Mouse (Mus musculus): ENCODE data around the gene Tgfbrap1.
A peak's percentile ranks its signal among the peaks of the same experiment; 100 is the strongest.
"Not testable (repeated sequence)": the region's sequence is repeated elsewhere in the genome, so short reads cannot be mapped to it uniquely, and the experiment has no call there.

Gene Tgfbrap1

DNA sequence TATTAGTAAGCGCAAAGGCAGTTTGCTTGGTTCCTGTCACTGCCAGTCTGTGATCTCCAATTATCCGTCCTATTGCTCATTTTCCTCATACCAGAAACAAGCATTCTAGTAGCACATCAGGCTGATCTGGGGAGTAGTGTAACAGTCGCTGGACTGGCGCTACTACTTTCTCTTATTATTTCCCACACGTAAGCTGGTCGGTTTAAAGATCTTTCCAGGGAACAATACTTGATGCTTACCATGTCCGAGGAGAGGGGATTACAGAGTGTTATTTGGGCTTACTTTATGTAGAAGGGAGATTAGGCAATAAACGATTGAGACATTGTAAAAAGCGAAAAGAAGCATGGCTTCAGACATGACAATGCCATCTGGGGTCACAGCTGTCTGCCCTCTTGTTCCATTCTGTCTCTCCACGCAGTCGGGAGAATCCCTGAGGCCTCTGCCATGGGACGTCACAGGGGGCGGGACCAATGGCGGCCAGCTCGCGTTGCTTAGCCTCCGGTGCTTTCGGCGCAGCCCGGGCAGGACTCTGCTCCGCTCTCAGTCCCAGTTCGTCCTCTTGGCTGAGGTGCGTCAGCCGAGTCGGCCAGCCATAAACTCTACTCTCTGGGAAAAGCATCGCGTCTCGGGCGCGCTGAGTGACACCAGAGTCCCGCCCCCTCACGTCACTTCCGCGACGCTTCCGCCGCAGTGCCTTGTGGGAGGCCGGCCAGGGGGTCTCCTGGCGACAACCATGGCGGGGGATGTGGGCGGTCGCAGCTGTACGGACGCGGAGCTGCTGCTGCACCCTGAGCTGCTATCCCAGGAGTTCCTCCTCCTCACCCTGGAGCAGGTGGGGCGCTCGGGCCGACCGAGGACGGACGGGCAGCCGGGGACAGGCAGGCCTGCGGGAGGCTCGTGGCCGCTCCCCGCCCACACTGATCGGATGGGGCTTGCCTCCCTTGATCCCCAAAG is at the start of gene Tgfbrap1, which contains the start of gene AI597479:
Tgfbrap1 (minus strand) TSS at position 607 of the 954 bp plus-strand sequence.
AI597479 (plus strand) TSS at position 680 of the 954 bp plus-strand sequence.
- peak; percentile 87 to 92 for DNase-seq (ENCODE audit: low spot score in 2 of 2)

GRCm38 (mm10) chr1:43147474-43147873 is 49.0 kb upstream of the Tgfbrap1 start:
- DNase-seq (ENCODE audit: low spot score in 2 of 2) = no peak

DNA sequence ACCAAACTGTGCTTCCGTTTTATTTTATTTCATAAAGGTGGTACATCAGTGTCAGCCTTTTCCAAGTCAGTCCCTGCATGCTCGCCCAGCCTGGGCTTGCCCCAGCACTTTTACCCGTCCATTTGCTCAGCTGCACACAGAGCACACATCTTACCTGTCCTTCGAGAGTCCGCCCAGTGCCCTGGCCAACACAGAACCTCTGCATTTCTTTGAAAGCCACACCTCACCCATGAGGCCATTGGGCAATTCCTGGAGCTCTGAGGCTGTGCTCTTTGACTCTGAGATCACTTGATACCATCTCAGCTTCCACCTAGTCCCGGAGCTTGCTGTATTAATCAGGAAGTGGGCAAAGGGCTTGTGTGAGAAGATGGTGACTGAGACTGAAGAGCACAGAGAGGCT is 47.0 kb upstream of the Tgfbrap1 start:
- no peak for DNase-seq (ENCODE audit: low spot score in 2 of 2)

DNA sequence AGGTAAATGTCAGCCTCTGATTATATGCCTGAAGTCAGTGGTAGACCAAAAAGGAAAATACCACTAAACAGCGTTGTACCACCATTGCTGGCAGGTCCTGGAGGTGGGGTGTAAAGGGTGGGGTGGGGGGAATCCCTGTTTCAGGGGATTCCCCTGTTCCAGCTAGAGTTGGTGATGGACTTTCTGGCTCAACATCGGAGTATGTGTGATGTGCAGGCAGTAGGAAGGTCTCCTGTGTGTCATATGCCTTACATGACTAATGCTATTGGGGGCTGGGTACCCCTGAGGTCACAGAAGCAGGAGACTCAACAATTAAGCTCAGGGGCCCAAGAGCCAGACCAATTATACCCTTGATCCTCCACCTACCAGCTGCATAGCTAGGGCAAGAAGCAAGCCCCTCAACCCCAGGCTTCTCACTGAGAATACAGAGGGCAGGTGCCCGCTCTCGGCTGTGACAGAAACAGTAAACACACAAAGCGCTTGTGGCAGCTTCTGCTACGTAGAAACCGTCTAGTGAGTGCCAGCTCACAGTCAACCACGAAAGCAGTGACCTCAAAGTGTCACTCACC is 46.0 kb upstream of the Tgfbrap1 start:
- DNase-seq (ENCODE audit: low spot score in 2 of 2) = no peak

- no peak for DNase-seq (ENCODE audit: low spot score in 2 of 2)
These were observed 45.4 kb upstream of the Tgfbrap1 start for GRCm38 (mm10) chr1:43143791-43144190.

DNA sequence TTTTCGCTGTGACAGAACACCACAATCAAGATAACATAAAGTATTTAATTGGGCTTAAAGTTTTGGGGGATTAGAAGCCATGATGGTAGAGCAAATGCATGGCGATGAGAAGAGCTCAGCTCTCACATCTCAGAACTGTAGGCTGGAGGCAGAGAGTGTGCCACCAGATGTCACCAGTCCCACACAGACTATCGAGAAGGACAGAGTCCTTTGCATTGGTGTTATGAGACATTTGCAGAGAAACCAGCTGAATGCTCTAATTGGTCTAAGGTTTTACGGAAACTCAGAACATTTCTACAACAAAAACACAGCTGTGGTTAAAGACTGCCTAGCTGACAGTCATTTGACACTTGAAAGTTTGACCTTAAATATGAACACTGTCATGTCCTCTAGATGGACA is 44.8 kb upstream of the Tgfbrap1 start:
- no peak for DNase-seq (ENCODE audit: low spot score in 2 of 2)

- DNase-seq (ENCODE audit: low spot score in 2 of 2) = no peak
These were observed 44.4 kb upstream of the Tgfbrap1 start for GRCm38 (mm10) chr1:43142849-43143248.

- no peak for DNase-seq (ENCODE audit: low spot score in 2 of 2)
These were observed 43.1 kb upstream of the Tgfbrap1 start for GRCm38 (mm10) chr1:43141555-43141961.

DNA sequence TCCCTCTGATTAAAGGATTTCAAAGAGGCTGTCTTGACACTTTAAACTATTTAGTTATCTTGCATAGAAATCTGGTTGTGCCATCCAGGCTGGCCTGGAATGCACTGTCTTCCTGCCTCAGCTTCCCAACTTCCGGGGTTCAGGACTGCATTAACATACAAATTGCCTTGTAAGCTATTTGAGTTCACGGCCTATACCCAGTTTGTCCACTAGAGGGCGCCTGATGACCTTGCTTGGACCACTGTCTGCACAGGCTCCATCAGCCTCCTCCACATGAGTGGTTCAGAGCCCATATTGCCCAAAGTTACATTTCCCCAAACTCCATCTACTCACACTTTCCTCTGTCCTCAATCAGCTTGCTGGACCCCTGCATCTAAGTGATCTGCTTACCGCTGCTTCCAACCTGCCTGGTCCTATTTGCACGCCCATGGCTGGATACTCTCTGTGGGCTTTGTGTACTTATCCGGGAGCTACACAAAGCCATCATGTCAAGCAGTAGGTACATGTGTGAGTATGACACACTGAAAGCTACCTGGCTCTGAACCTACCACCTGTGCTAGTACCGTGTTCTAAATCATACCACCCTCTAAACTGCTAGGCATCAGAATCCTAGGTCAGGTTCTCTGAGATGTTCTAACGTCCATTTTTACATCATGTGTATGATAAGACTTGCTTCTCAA is 41.3 kb upstream of the Tgfbrap1 start:
- DNase-seq (ENCODE audit: low spot score in 2 of 2) = peak; percentile 84 to 86

GRCm38 (mm10) chr1:43138268-43138812 is 39.9 kb upstream of the Tgfbrap1 start:
- DNase-seq (ENCODE audit: low spot score in 2 of 2) = no peak

GRCm38 (mm10) chr1:43137334-43137733 is 38.9 kb upstream of the Tgfbrap1 start:
- no peak for DNase-seq (ENCODE audit: low spot score in 2 of 2)

DNA sequence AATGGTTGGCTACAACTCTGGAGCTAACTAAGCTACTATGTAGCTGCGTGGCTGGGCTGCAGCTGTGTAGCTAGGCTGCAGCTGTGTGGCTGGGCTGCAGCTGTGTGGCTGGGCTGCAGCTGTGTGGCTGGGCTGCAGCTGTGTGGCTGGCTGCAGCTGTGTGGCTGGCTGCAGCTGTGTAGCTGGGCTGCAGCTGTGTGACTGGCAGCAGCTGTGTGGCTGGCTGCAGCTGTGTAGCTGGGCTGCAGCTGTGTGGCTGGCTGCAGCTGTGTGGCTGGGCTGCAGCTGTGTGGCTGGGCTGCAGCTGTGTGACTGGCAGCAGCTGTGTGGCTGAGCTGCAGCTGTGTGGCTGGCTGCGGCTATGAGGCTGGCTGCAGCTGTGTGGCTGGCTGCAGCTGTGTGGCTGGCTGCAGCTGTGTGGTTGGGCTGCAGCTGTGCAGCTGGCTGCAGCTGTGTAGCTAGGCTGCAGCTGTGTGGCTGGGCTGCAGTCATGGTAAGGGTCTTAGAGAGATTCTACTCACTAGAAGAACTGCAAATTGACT is 38.1 kb upstream of the Tgfbrap1 start:
- DNase-seq (ENCODE audit: low spot score in 2 of 2) = not testable (repeated sequence)

- no peak for DNase-seq (ENCODE audit: low spot score in 2 of 2)
These were observed 33.2 kb upstream of the Tgfbrap1 start for GRCm38 (mm10) chr1:43131591-43131990.

GRCm38 (mm10) chr1:43130219-43130981 is 32.0 kb upstream of the Tgfbrap1 start:
- no peak for DNase-seq (ENCODE audit: low spot score in 2 of 2)

- no peak for DNase-seq (ENCODE audit: low spot score in 2 of 2)
These were observed 29.6 kb upstream of the Tgfbrap1 start for GRCm38 (mm10) chr1:43127820-43128610.

- no peak for DNase-seq (ENCODE audit: low spot score in 2 of 2)
These were observed 28.8 kb upstream of the Tgfbrap1 start for GRCm38 (mm10) chr1:43127196-43127595.

DNA sequence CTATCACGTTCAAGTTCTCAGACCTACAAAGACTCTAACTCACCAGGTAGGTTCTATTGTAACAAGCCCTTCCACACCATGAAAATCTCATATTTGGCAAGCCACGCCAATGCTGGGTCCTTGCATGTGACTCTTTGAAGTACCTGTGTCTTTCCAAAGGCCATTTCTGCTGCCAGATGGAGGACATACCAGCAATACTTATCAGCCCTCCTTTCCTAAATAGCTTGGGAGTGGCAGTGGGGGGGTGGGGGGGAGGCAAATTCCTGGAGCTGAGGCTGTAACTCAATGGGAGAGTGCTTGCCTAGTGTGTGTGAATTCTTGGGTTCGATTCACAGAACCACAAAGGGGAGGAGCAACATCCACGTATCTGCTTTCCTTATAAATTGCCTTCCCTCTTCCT is 26.3 kb upstream of the Tgfbrap1 start:
- no peak for DNase-seq (ENCODE audit: low spot score in 2 of 2)

- DNase-seq (ENCODE audit: low spot score in 2 of 2) = no peak
These were observed 24.2 kb upstream of the Tgfbrap1 start for GRCm38 (mm10) chr1:43122616-43123015.

DNA sequence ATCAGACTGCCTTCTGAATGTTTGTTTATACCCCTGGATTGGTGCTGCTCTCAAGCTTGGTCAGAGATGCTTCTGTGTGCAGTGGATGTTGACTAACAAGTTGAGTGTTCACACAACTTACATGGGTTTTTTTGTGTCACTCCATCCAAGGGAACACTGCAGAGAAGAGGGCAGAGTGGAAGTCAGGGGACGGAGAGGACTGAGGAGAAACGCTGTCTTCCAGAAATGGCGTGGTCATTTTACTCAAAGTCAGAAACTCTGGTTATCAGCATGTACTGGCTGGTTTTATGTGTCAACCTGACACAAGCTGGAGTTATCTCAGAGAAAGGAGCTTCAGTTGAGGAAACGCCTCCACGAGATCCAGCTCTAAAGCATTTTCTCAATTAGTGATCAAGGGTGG is 22.5 kb upstream of the Tgfbrap1 start:
- no peak for DNase-seq (ENCODE audit: low spot score in 2 of 2)

DNA sequence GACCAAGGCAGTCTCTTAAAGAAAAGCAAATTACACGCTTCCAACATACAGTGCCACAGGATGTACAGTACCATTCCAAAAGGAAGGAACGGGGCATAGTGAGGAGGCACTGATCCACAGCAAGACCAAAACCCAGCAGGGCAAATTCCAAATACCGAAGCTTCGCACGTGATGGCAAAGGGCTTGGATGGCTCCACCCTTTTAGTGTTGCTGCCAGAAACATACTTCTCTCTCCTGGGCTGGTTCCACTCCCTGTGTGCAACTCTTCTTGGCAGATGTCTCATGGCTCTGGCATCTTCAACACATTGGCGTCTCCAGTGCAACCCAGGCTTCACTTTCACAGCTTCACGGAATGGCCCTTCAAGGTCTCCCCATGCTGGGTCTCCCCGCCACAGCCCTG is 19.0 kb upstream of the Tgfbrap1 start:
- no peak for DNase-seq (ENCODE audit: low spot score in 2 of 2)

Data from frontal cortex, postnatal 25 days (tissue).